Mouse (Mus musculus) cerebellum, adult (tissue): ENCODE measurements at regions not wholly inside any gene's neighbourhood (a gene's known extent, or its start where the extent isn't known, plus 50 kb on each side); places are given as distances from the start of the nearest gene placed in this dataset.

Source experiments
- ATAC-seq: cut with Nextera tagmentation; 2 replicates; pipeline ENCODE4 v1.9.2; 2017; ENCODE audit warnings: mild to moderate bottlenecking, moderate library complexity, mixed read lengths; ENCODE audit not compliant: insufficient number of reproducible peaks, low FRiP score, low TSS enrichment

DNA sequence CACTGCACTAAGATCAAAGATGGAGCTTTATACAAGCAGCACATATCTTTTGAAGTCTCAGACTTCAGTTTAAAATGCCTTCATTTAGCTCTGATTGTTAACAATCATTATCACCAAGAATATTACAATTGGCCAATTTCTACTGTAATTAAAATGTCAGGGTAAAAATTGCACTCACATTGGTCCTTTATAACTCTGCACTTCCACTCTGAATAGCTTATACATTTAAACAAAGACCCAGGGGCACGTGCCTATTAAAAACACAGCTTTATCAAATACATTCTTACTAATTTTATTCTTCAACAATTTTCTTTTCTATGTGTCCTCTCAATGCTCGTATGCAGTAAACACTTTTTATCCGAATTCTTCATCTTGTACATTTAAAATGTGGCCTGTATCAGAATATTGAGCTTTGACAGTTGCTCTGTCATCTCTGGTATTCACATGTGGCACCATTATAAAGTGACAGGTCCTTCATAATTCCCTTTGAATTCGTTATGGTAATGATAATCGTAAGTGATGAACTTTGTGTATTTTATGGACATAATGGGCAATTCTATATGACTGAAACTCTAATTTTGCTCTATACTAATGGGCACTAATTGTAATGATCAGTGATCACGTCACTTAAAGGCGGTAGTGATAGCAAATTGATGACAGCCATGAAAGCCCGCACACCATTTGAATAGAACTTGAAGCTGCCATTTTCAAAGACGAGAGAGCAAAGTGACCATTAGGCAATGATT is 486.4 kb upstream of the Pbx1 start:
- no peak for ATAC-seq

DNA sequence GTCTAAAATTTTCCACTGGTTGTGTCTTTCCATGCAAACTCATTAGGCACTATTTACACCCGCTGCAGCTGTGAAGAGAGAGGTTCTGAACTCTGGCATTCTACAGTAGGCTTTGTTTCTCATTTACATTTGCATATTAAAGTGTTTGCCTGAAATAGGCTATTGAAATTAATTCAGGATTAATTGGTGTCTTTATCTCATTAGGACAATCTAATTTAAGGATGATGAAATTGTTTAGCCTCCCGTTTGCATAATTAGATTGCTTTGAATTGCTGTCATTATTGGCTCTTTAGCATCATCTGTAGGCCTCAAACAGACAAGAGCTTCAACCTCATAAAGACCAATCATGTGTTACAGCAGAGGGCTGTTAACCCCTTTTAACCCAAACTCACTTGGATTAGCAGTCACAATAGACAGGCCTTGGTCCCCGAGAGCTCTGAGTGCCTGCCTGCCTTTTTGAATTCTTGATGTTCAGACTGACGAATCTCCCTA is 476.7 kb upstream of the Pbx1 start:
- ATAC-seq = no peak

DNA sequence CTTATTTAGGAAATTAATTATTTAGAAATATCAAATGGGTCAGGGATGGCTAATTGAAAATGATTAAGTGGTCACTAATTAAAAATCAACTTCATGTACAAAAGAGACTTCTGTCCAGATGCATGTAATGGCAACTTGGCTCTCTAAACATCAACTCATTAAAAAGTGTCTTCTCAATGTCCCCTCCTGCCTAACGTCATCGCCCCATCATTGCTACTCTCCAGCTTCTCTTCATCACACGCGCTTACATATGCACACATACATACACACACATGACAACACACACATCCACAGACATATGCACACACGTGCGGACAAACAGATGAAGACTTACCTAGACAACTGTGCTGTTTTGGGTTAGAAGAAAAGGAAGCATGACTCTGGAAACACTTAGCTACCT is 476.1 kb upstream of the Pbx1 start:
- ATAC-seq = no peak

DNA sequence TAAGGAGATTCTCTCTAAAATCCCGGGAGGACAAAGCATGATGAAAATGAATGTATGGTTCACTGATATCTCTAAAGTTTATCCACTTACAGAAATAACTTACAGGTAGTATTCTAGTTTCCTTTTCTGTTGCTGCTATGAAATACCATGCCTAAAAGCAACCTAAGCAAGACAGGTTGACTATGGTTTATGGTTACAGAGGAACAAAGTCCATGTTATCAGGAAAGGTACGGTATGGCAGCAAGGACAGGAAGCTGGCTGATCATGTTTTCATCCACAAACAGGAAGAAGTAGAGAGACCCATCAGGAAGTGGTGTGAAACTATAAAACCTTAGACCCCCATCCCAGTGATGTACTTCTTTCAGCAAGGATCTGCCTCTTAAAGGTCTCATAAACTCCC is 466.4 kb upstream of the Pbx1 start:
- no peak for ATAC-seq

DNA sequence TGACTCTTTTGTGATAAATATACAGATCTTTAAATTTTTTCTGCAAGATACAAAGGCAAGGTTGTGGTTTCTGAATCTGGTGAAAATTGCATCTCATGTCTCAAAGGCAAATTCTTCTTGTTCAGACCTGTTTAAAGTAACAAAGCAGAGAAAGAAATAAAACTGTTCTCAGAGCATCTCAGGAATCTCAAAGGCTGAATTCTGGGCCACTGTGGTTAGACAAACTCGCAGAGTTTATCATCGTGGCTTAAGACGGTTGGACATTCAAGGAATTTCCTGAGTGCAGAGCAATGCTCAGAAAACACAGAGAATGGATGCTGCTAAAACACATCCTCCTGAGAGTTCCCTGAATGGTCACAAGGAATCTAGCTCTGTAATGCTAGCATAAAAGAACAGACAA is 429.5 kb upstream of the Pbx1 start:
- ATAC-seq = no peak

DNA sequence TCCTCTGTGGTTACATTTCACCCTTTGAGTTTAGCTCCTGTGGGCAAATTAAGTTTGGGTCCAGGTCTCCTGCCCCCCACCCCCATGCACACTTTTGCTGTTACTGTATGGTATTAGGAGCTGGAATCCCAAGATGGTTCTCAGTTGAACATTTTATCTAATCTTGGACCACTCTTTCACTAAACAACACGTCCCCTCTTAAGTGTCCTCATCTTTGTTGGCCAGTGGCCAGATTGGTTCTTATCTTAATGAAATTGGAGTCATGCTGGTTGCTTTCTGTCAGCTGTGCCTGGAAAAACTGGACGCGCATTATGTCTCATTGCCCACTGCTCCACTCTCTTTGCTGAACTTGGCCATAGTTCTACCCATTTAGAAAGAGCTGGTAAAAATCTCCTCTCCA is 391.1 kb upstream of the Pbx1 start:
- ATAC-seq = no peak

DNA sequence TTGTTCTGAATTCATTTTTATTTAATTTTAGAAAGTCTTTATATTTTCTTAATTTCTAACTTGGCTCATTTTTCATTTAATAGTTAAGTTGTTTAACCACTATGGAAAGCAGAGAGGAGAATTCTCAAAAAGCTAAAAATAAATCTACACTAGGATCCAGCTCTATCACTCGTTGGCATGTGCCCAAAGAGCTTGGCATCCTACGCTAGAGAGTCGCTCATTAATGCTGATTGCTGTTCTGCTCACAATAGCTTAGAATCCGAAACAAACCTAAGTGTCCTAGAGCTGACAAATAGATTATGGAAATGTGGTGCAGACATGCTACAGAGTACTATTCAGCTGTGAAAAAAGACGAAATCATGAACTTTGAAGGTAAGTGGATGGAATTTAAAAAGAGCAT is 386.3 kb upstream of the Pbx1 start:
- ATAC-seq = no peak

DNA sequence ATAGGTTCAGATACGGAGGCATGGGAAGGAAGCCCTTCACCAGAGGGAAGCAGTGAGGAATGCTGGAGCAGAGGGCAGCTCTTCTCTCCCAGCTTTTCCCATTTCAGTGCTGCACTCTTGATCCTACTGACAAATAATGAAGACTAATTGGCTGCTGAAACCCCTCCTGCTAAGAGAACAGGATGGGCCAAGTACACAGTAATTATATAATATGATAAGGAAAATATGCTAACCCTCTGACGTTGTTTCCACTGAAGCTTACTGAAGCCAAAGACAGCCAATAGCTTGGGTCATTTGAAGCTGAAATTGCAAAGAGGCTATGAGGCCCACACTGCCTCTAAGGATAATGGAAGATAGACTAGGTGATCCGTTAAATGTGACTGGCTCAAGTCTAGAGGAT is 375.0 kb upstream of the Pbx1 start:
- no peak for ATAC-seq

DNA sequence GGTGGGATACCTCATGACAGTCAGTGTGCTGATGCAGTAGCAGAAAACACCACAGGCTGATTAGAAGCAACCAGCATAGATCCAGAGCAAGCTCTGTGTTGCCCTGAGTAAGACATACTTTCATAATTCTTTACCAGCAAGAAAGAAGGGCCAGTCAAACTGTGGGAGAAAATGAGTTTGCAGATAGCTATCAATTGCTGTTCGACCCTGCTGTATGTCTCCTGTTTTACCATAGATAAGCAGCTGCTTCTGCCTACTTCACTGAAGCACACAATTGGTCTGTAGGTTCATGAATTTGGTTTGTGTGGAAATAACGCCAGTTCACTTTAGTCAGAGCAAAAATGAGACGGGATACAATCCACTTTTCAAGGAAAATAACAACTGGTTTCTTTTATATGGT is 373.4 kb upstream of the Pbx1 start:
- ATAC-seq = no peak

DNA sequence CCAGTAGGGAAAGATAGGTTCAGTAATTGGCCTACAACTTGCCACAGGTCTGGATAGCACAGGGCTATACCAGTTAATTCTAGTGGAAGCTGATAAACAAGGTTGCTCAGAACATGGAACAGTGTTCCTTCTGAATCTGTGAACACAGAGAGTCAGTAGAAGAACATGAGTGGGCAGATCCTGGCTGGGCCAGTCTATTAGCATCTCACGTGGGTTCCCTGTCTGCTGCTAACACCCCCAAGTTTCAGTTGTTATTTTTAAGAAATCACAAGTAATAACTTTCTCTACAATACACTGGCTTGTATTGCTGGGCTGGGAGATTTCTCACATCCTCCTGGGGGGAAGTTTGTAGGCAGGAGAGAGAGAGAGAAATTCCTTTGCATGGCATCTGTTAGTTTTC is 369.0 kb upstream of the Pbx1 start:
- ATAC-seq = no peak

DNA sequence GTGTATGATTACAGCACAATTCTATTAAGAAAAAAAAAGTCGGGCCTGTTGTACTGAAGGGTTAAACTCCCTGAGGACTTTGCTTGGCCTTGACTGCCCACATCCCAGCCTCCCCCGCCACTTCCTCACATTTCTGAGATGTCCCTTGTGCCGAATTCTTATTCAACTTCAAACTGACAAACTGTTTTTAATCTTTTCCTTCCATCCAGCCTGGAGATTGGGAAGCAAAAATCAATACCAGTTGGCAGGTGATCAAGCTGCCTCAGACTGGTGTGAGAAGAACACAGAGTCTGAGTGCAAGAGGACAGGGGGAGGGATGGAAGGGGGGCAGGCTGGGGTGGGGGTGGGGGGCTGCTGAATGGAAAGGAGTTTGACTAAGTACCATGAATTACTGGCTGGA is 354.7 kb upstream of the Pbx1 start:
- no peak for ATAC-seq

DNA sequence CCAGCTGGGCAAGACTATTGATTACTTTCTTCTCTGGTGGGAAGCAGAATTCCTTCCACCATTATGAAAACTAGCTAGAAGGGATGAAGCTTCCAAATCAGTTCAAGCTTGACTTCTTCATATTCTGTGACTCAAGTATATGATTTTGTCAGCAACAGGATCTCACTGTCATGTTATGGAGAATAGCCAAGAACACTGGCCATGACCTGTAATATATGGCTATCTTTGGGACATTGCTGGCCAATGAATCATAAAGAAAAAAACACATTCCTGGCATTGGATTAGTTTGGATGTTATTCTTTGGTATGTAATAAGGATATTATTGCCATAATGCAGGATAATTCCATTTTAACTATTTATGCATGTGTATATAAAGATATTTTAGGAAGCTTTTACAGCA is 351.8 kb upstream of the Pbx1 start:
- ATAC-seq = no peak

DNA sequence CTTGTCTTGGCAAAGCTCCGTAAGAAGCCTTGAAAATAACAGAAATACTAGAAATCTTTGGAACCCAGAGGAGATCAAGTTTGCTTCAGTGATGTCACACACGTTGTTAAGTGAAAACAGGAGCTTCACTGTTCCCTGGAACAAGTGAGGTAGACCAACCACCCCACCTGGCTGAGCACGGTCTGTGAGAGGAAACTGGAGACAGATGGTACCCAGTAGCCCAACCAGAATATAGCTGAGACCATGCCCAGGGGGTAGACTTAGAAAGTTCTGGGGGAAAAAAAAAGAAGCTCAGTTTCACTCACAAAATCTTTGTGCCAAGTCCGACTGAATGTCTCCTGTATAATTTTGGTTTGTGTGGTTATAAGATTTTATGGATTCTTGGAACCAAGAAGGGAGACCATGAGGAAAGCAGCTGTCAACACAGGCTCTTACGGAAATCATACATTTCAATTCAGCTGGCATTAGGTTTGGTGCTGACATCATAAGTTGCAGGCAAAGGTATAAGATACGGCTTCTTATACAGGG is 332.4 kb upstream of the Pbx1 start:
- ATAC-seq = no peak

DNA sequence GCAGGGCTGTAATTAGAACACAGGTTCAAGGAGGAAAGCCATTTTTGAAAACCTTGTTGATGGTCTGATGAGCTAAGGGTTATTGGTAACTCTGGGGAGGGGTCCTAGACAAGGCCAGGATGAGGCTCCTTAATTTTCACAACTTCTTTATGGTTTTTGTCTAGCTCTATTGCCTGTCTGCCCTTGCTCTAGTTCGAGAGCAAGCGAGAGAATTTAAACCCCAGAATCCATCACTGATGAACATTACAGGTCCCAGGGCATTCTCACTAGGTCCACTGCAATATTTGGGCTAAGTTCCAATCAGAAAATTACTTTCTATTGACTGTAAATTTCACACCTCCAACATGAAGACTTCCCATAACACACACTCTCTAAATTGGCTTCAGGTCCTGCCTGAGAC is 329.0 kb upstream of the Pbx1 start:
- ATAC-seq = no peak

DNA sequence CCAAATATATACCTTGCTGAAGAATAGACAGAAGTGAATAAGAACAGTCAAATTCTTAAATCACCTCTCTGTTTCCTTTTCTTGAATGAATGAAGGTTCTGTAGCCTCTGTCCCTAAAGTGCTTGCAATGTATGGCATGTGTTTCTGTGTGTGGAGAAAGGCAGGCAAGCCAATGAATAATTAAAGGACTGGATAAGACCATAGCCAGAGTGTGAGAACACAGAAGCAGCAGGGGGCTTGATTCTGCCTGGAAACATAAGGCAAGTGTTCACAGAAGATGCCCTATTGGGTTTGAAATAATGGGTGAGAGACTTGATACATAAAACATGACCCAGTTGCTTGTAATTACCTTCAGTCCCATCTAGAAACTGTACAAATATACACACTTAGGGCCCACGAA is 328.2 kb upstream of the Pbx1 start:
- no peak for ATAC-seq

DNA sequence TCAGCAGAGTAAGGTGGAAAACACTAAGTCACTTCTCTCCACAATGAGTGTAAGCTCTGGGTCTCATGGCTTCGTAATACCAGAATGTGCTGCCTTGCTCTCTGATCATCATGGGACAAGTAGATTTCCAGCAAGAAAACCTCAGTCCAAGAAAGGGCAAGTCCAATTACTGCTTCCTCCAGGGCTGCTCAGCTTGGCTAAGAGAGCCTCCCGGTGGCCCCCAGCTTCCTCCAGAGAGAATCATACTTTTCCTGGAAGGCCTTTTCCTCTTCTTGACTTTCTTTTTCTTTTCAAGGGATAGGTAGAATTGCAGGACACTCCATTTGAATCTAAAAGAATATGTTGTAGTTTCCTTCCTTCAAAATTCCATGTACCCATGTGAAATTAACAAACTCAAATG is 326.8 kb upstream of the Pbx1 start:
- no peak for ATAC-seq

DNA sequence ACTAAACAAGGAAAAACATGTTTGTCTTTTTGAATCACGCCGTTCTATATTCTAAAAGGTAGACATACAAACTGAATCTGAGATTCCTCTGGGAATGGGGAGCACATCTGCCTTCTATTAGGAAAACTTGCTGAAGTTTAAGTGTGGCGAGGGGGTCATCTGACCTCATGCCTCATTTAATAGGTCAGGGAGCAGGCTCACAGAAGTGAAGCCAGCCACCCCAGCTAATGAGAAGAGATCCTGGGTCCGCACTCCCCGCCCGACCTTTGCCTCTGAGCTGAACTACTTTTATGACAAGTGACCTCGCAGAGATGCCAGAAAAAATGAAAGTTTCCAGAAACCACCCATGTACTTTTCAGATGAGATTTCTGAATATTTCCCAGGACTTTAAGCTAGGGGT is 322.1 kb upstream of the Pbx1 start:
- no peak for ATAC-seq

DNA sequence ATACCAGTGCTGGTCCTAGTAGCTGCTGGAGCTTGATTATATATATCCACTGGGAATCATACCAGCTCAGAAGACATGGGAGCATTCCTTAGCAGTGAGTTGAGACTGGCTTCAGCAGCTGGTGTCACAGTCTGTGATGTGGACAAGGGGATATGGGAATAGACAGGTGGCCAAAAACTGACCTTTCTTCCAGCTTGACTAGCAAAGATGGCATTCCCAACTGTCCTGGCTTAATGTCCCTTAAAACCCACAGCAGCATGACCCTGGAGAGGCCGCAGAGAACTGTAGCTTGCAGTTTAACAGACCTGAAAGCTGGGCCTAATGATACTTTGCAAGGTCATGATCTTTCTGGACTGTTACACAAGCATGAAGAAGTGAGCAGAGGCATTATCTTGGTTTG is 311.4 kb upstream of the Pbx1 start:
- ATAC-seq = no peak

DNA sequence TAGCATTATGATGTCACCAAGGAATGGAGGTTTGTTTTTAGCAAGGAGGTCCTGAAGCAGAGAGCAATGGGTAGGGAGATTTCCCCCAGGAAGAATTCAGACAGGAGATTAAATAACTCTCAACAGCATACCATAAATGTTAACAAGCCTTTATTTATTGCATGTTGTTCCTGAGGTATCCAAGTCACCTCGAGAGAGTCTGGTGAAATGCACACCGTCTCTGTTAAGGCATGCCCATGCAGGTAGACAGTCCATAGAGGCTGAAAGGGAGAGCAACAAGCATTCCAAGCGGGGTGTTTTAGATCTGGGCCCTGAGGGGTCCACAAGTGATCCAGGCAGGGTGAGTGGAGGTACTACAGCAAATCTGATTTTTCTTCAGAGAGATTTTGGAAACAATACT is 305.9 kb upstream of the Pbx1 start:
- ATAC-seq = no peak

DNA sequence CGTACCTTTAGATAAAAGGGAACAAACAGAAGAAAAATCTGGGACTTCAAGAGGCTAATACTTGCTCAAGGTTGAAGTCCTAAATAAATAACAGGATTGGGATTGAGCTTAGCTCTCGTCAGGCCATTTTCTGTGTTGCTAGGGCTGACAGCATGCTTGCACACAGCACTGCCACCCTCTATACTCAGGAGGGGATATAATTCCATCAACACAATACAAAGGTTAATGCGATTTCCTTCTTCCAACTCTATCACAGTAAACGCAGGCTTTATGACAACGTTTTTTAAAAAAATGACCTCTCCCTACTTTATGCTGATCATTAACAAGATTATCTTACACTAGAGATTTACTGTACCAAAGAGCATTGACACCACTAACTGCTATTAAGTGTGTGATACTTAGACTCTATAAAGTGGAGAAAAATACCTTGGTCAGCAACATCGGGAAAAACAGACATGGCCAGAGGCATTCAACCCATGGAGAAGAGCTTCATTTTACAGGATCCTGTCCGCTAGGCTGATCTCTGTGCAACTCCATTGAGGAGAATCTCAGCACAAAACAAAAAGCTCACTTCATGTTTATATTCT is 305.3 kb upstream of the Pbx1 start:
- no peak for ATAC-seq

DNA sequence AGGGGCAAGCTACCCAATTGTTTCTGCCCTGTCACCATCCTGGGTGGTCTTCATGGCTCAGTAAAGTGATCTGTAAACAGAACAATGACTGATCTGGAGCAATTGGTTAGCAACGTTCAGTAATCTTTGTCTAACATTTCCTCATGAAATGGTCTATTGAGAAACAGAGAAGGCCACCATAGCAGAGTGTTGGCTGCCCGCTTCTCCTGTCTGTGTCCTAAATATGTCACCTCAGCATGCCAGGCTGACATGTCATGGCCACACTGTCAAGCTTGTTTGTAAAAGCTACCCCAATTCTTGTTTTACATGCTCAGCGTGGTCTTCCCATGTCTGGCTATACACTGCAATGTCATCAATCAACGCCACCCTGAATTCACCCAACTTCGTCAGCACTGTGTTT is 301.0 kb upstream of the Pbx1 start:
- ATAC-seq = no peak

DNA sequence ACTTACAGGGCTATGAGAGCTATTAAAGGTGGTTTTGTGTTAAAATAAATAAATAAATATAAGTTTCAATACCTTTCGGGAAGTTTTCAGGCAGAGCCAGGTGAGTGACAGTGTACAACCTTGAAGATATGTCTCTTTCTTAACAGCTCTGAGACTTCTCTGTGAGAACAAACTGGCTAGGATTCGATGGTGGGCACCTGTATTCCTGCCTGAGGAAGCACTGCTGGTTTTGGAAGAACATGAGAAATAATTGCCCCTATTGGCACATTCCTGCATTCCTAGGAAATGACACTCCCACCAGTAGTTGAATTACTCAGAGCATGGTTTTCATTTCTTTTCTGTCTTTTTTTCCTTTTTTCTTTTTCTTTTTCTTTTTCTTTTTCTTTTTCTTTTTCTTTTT is 277.8 kb upstream of the Pbx1 start:
- ATAC-seq = no peak
